Mouse (Mus musculus): Measurements from ENCODE around the gene Dcaf6. TPM values are rescaled to one million over a fixed set of nuclear protein-coding genes. Genes with fewer than 3 reads are reported as not detected.

Gene Dcaf6
- total and polyA plus RNA-seq, 2 experiments = 20.5 to 38.9 TPM

GRCm38 (mm10) chr1:165441201-165441600, 19.1 kb downstream of the Dcaf6 start:
- Histone ChIP-seq H3K4me3 (ENCODE audit: insufficient read depth, low read depth, low read length) (no peak overlapping the region), H3K9ac (ENCODE audit: low read depth, low read length) (no peak overlapping the region), H3K4me1 (ENCODE audit: control insufficient read depth, insufficient read depth, low read length) (no peaks in the 10 kb centered on the region; the same call in none of the 2 replicates), H3K27ac (replicated peaks; ENCODE audit: insufficient read depth, low read depth, low read length) (no peak overlapping the region), H3K79me2 (ENCODE audit: control insufficient read depth, insufficient read depth, low read length) (peaks cover 20% of the 10 kb centered on the region; the same call in 1 of the 2 replicates), H3K36me3 (ENCODE audit: control insufficient read depth, insufficient read depth, low read length) (no peaks in the 10 kb centered on the region), H3K27me3 (ENCODE audit: control insufficient read depth, insufficient read depth, low read length) (no peaks in the 10 kb centered on the region)
- no peak for DNase-seq (ENCODE audit: extremely low read depth, low read depth, low spot score)
- no peak for TF ChIP-seq POLR2A (IDR thresholded peaks at IDR 0.05; ENCODE audit: extremely low read depth, insufficient read depth, low read length)
- TF ChIP-seq CTCF (IDR thresholded peaks at IDR 0.05; ENCODE audit: low read depth, low read length) = no peak

- Histone ChIP-seq H3K36me3 (ENCODE audit: control insufficient read depth, insufficient read depth, low read length) (no peaks in the 10 kb centered on the region), H3K9ac (ENCODE audit: low read depth, low read length) (no peak overlapping the region), H3K4me1 (ENCODE audit: control insufficient read depth, insufficient read depth, low read length) (no peaks in the 10 kb centered on the region; the same call in none of the 2 replicates), H3K27me3 (ENCODE audit: control insufficient read depth, insufficient read depth, low read length) (no peaks in the 10 kb centered on the region), H3K27ac (replicated peaks; ENCODE audit: insufficient read depth, low read depth, low read length) (no peak overlapping the region), H3K4me3 (ENCODE audit: insufficient read depth, low read depth, low read length) (no peak overlapping the region), H3K79me2 (ENCODE audit: control insufficient read depth, insufficient read depth, low read length) (peaks cover 20% of the 10 kb centered on the region; the same call in 1 of the 2 replicates)
- DNase-seq (ENCODE audit: extremely low read depth, low read depth, low spot score) = no peak
- TF ChIP-seq CTCF (IDR thresholded peaks at IDR 0.05; ENCODE audit: low read depth, low read length) (no peak), POLR2A (IDR thresholded peaks at IDR 0.05; ENCODE audit: extremely low read depth, insufficient read depth, low read length) (no peak)
- 92% methylated on average over 3 of the region's 3 CpGs for WGBS
These were observed 19.5 kb downstream of the Dcaf6 start for GRCm38 (mm10) chr1:165440788-165441187.

GRCm38 (mm10) chr1:165438289-165439021, 21.8 kb downstream of the Dcaf6 start:
- TF ChIP-seq POLR2A (IDR thresholded peaks at IDR 0.05; ENCODE audit: extremely low read depth, insufficient read depth, low read length) (no peak), CTCF (IDR thresholded peaks at IDR 0.05; ENCODE audit: low read depth, low read length) (no peak)
- WGBS = 97% methylated on average over 1 of the region's 1 CpGs
- H3K9ac ChIP-seq (ENCODE audit: low read depth, low read length) = no peak overlapping the region

GRCm38 (mm10) chr1:165432883-165433282, 27.4 kb downstream of the Dcaf6 start:
- DNase-seq (ENCODE audit: extremely low read depth, low read depth, low spot score) = no peak

More at GRCm38 (mm10) chr1:165438289-165439021, 21.8 kb downstream of the Dcaf6 start:
- no peak overlapping the region for H3K4me3 ChIP-seq (ENCODE audit: insufficient read depth, low read depth, low read length)
- no peaks in the 10 kb centered on the region; the same call in 1 of the 2 replicates for H3K4me1 ChIP-seq (ENCODE audit: control insufficient read depth, insufficient read depth, low read length)
- no peak for DNase-seq (ENCODE audit: extremely low read depth, low read depth, low spot score)
- no peaks in the 10 kb centered on the region for H3K27me3 ChIP-seq (ENCODE audit: control insufficient read depth, insufficient read depth, low read length)
- no peak overlapping the region for H3K27ac ChIP-seq (replicated peaks; ENCODE audit: insufficient read depth, low read depth, low read length)
- H3K79me2 ChIP-seq (ENCODE audit: control insufficient read depth, insufficient read depth, low read length) = peaks cover 20% of the 10 kb centered on the region; the same call in 1 of the 2 replicates
- no peaks in the 10 kb centered on the region for H3K36me3 ChIP-seq (ENCODE audit: control insufficient read depth, insufficient read depth, low read length)

GRCm38 (mm10) chr1:165426254-165426653, 34.0 kb downstream of the Dcaf6 start:
- Histone ChIP-seq H3K9ac (ENCODE audit: low read depth, low read length) (no peak overlapping the region), H3K36me3 (ENCODE audit: control insufficient read depth, insufficient read depth, low read length) (peaks cover 7% of the 10 kb centered on the region), H3K4me1 (ENCODE audit: control insufficient read depth, insufficient read depth, low read length) (peaks cover 5% of the 10 kb centered on the region), H3K4me3 (ENCODE audit: insufficient read depth, low read depth, low read length) (no peak overlapping the region), H3K79me2 (ENCODE audit: control insufficient read depth, insufficient read depth, low read length) (no peaks in the 10 kb centered on the region), H3K27me3 (ENCODE audit: control insufficient read depth, insufficient read depth, low read length) (no peaks in the 10 kb centered on the region), H3K27ac (replicated peaks; ENCODE audit: insufficient read depth, low read depth, low read length) (no peak overlapping the region)
- no peak for DNase-seq (ENCODE audit: extremely low read depth, low read depth, low spot score)
- WGBS = 96% methylated on average over 2 of the region's 2 CpGs
- TF ChIP-seq POLR2A (IDR thresholded peaks at IDR 0.05; ENCODE audit: extremely low read depth, insufficient read depth, low read length) (no peak), CTCF (IDR thresholded peaks at IDR 0.05; ENCODE audit: low read depth, low read length) (no peak)

More at GRCm38 (mm10) chr1:165432883-165433282, 27.4 kb downstream of the Dcaf6 start:
- no peaks in the 10 kb centered on the region for H3K27me3 ChIP-seq (ENCODE audit: control insufficient read depth, insufficient read depth, low read length)
- H3K4me1 ChIP-seq (ENCODE audit: control insufficient read depth, insufficient read depth, low read length) = no peaks in the 10 kb centered on the region
- no peak overlapping the region for H3K27ac ChIP-seq (replicated peaks; ENCODE audit: insufficient read depth, low read depth, low read length)
- H3K4me3 ChIP-seq (ENCODE audit: insufficient read depth, low read depth, low read length) = no peak overlapping the region
- H3K79me2 ChIP-seq (ENCODE audit: control insufficient read depth, insufficient read depth, low read length) = peaks cover 5% of the 10 kb centered on the region; the same call in 1 of the 2 replicates
- 89% methylated on average over 1 of the region's 1 CpGs for WGBS
- no peaks in the 10 kb centered on the region for H3K36me3 ChIP-seq (ENCODE audit: control insufficient read depth, insufficient read depth, low read length)
- H3K9ac ChIP-seq (ENCODE audit: low read depth, low read length) = no peak overlapping the region
- TF ChIP-seq POLR2A (IDR thresholded peaks at IDR 0.05; ENCODE audit: extremely low read depth, insufficient read depth, low read length) = no peak
- TF ChIP-seq CTCF (IDR thresholded peaks at IDR 0.05; ENCODE audit: low read depth, low read length) = no peak
